Mouse (Mus musculus) monocyte, adult 2 months (primary cell): ENCODE measurements around the gene Cib1.
A peak's percentile ranks its signal among the peaks of the same experiment; 100 is the strongest.

ENCODE experiments used
- DNase-seq, 2 experiments: peaks; one replicate each; pipeline ENCODE4 v3.0.0; 2022; ENCODE audit warnings: low spot score in 2 of 2, low read depth in 1 of 2

Cib1 gene

DNA sequence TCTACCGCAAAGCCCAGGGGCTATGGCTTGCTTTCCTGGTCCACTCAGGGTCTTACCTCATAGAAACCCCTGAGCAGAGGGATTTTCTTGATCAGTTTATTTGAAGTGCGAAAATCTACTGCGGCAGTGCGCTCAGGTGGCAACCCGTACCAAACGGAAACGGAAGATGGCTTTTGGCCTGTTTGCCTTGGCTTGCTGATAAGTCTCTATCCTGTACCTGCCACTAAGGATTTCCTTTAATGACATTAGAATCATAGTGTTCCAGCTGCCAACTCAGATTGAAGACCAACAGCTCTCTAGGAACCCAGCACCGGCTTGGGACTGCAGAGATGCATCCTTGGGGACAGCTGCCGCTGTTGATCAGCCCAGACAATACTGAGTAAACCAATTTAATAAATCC, 1.2 kb upstream of the Cib1 start:
- DNase-seq = no peak

DNA sequence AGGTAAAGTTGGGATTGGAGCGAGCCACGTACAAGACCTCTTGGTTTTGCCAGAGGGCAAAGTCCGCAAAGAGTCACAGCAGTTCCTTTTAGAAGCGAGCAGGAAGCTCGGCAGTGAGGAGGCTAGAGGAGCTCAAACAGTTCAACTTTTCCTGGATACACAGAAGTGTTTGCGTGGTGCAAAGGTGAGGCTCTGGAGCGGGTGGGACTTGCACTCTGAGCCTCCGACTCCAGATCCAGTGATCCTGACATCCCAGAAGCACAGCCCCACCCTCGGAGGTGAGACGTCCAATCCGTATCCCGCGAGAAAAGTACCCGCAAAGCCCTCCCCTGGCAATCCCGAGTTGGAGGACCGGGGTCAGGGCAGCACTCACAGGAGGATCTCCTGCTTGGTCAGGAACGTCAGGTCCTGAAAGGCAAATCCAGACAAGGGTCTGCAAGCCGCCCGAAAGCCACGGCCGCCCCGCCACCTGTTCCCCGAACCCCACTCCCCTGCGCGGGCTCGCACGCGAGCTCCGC, 583 bp downstream of the Cib1 start:
- DNase-seq = peak in 1 of 2 experiments; percentile 23

DNA sequence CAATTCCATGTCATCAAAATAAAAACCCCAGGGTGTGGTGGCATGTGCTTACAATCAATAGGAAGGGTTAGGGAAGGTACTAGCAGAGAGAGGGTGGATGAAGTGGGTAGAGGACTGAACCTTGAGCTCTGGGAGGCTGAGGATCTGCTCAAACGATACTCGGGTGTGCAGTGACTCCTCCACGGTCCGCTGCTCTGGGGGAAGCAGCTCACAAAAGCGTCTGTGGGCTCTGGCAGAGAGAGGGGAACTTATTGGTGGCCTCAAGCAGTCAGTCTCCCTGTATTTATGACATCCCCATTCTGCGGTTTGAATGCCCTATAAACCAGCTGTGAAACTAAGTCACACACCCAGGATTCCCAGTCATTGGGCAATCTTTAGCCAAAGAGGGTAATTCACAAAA, 2.4 kb downstream of the Cib1 start:
- no peak for DNase-seq

DNA sequence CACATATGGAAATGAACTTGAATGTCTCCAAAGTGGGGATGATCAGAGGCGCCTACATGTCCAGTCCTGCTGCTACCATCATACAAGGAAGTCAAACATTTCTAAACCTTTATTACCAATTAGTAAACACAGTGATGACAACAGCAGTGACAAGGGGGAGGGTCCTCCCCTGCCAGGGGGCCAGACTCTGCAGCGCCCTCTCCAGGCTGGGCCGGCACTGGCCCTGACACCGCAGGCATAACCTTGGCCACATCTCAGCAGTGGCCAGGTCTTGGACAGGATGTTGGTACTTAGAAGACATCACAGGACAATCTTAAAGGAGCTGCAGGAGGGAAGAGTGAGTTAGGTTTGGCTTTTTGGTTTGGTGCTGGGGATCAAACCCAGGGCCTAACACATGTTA, 5.5 kb downstream of the Cib1 start:
- no peak for DNase-seq

DNA sequence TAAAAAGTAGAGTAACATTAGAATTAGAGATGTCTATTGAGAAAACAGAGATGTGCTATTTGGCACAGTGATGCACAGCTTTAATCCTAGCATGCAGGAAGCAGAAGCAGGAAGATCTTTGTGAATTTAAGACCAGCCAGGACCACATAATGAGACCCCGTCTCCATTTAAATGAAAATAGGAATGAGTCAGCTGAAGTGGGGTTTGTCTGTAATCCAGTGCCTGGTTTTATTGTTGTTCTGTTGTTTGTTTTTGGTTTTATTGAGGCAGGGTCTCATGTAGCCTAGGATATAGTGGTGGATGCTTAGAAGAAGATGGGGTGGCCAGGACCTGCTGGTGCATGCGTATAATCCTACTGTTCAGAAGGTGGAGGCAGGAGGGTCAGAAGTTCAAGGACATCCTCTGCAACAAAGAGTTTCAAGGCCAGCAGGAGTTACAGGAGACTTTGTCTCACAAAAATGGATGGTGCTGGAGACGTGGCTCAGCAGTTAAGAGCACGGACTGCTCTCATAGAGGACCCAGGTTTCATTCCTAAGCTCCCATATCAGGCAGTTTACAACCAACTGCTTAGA, 11.3 kb downstream of the Cib1 start:
- DNase-seq = no peak

DNA sequence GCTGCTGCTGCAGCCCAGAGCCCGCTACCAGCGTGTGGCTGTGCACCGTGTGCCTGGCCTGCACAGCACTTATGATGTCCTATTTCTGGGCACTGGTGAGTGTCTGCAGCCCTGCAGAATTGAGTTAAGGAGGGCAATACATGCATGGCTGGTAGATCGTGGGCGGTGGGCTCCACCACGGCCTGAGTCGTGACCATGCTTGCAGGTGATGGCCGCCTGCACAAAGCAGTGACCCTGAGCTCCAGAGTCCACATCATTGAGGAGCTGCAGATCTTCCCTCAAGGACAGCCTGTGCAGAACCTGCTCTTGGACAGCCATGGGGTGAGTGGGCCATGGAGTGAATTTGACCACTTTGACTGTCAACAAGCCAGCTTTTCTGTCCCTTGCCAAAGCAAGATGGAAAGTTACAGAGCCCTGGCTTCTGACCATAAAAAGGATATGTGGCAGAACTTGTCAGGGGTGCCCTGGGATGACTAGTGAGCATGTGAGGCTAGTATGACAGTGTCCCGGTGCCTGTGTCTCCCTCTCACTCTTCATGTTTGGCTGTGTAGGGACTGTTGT, 12.3 kb downstream of the Cib1 start:
- no peak for DNase-seq

DNA sequence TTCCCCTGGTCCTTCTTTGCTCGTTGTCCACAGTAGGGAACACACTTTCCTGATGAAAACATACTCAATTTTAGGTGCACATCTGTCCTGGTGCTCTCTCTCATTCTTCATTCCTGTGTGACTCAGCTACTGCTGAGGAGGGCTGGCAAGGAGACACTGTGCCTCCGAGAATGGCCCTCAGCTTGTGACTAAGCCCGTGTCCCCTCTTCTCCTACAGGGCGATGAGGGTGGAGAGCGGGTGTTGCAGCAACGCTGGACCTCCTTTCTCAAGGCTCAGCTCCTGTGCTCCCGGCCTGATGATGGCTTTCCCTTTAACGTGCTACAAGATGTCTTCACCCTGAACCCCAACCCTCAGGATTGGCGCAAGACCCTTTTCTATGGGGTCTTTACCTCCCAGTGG, 13.9 kb downstream of the Cib1 start:
- no peak for DNase-seq

DNA sequence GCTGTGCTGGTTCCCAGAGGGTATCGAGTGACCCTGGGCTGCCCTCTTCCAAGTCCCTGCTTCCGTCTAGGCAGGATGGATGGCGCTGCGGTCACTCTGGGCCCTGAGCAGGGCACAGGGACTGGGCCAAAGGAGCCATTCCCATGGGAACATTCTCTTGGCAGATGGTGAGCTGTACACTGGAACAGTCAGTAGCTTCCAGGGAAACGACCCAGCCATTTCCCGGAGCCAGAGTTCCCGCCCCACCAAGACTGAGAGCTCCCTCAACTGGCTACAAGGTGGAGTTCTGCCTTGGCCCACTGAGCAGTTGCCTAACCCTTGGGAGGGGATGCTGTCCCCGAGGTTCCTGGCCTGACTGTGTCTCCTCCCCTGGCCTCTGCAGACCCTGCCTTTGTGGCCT, 16.0 kb downstream of the Cib1 start:
- no peak for DNase-seq

DNA sequence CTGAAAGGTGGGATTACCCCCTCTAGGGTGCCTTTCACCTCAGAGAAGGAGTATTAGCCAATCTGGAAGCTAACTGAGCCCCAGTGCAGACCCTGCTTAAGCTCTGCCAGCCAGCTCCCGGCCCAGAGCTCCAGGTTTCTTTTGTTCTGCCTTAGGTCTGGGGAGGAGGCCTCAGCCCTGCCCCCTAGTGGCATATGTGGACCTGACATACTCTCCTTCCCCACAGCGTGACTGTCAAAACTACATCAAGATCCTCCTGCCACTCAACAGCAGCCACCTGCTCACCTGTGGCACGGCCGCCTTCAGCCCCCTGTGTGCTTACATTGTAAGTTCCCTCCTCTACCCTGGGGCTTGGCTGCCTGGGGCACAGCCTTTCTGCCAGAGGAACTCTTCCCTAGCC, 17.2 kb downstream of the Cib1 start:
- DNase-seq = peak in 1 of 2 experiments; percentile 69

DNA sequence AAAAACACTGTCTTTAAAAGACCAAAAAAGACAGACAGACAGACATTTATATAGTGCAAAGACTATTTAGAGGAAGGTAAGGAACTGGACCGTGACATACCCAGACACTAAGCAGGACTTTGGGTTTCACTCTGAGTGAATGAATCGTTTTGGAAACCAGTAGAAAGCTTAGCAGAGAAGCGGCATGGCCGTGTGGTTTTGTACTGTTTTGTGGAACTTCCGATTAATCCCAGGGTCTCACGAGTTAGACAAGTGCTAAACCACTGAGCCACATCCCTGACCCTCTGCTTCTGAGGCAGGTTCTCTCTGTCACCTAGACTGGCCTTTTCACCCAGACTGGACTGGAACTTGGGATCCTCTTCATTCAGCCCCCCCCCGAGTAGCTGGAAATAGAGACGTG, 18.2 kb downstream of the Cib1 start:
- DNase-seq = no peak

DNA sequence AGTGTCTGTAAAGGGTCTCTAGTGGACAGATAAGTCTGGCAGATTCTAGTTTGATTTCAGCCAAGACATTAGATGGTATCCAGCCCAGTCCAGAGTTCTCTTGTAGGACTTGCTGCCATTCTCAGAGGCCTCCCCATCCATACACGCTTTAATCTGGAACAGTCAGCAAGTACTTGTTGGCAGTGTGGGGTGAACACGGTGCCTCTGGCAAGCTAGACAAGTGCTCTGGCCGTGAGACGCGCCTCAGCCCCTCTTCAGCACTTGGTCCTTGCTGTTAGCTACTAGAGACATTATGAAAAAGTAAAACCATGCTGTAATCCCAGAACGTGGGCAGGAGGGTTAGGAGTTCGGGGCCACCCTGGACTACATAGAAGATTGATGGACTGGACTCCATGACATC, 19.0 kb downstream of the Cib1 start:
- DNase-seq = no peak

DNA sequence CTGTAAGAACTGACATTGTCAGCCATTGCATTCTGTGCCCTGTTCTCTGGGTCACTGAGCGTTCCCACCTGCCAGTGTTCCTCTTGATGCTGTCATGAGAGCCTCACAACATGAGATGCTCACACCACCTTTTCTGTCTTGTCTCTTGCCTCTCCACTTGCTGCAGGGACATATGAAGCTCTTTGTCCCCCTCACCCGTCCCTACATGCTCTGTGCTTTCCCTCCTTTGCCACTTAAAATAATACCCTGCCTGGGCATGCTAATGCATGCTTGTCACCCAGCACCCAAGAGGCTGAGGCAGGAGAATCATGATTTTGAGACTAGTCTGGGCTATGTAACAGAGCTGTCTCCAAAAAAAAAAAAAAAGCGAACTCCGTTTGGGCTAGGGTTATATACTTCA, 21.6 kb downstream of the Cib1 start:
- no peak for DNase-seq

DNA sequence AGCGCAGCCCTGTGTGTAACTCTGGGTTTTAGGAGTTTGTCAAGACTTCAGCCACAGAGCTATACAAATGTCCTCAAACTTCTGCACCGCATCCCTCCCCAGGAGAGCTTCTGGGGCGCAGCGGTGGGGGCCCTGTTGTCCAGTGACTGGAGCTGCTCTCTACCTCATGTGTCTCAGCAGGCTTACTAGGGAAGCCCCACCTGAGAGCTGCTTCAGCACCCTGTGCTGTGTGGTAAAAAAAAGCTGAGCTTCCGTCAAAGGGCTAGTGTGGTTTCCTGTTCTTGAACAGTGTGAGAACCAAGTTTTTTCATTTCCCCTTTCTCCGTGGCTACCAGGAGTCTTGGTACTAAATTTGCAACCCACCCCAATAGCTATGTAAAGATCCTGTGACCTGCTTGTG, 22.9 kb downstream of the Cib1 start:
- DNase-seq = peak; percentile 56 to 61

DNA sequence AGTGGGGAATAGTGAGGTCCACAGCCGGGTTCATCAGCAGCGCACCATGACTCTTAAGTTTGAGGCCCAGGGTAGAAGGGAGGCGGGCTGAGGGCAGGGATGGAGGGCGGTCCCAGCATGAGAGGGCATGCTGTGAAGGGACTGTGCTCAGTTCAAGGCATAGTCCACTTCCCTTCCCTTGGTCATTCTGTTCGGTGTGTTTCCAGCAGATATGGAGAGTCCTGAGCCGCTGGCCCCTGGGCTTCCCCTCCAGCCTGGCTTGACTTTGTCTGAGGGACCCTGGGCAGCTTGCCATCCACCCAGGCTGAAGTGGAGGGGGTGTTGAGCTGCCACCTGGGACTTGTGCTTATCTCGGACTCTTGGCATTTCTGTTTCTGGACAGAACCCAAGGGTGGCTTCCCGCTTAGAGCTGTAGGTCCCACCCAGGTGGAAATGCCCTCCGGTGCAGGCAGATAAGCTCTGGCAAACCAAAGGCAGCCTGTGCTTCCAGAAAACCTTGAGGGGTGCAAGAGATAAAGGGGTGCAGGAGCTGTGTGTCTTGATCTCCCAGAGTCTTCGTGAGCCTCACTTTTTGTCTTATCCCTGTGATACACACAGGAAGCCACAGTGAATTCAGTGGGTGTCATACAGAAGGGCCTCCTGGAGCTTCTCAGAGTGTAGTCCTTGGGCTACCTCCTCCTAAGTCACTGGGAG, 23.7 kb downstream of the Cib1 start:
- DNase-seq = no peak

DNA sequence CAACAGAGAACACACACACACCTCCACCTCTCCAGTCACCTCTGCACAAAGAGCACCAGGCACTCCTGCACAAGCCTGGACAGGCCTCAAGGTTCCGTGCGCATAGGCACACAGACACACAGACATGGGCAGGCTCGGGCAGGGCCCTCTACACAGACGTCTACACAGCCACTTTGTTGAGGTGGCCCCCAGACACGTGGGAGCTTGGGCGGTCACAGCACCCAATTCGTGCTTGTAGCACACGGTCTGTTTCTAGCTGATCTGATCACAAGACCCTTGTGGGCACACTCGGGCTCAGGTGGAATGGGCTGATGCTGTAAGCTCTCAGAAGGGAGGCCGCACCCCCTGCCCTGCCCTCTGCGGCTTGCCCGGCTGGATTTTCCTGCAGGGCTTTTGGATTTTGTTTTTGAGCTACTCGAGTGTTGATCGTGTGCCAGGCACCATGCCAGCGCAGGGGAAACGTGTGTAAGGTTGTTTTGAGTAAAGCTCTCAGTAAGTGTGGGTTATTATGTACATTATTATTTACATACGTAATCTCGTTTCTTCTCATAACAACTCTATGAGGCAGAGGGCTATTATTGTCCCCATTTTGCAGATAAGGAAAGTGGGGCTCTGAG, 24.5 kb downstream of the Cib1 start:
- no peak for DNase-seq

DNA sequence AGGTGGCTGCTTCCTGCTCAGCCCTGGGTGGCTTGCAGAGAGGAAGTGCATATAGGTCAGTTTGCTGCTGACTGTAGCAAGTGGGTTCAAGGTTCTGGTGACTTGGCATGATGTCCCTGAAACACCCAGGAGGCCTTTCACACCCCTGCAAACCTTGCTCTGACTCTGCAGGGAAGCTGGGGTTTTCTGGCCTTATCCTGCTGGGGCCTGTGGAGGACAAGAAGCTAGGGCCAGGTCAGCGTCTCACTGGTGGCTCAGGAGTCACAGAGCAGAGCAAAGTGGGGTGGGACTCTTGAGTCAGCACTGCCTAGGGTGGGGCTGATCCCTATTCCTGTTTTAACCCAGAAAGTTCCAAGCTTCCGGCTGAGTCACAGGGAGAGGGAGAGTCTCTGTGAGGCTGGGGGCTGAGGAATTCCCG, 25.3 kb downstream of the Cib1 start:
- DNase-seq = no peak

DNA sequence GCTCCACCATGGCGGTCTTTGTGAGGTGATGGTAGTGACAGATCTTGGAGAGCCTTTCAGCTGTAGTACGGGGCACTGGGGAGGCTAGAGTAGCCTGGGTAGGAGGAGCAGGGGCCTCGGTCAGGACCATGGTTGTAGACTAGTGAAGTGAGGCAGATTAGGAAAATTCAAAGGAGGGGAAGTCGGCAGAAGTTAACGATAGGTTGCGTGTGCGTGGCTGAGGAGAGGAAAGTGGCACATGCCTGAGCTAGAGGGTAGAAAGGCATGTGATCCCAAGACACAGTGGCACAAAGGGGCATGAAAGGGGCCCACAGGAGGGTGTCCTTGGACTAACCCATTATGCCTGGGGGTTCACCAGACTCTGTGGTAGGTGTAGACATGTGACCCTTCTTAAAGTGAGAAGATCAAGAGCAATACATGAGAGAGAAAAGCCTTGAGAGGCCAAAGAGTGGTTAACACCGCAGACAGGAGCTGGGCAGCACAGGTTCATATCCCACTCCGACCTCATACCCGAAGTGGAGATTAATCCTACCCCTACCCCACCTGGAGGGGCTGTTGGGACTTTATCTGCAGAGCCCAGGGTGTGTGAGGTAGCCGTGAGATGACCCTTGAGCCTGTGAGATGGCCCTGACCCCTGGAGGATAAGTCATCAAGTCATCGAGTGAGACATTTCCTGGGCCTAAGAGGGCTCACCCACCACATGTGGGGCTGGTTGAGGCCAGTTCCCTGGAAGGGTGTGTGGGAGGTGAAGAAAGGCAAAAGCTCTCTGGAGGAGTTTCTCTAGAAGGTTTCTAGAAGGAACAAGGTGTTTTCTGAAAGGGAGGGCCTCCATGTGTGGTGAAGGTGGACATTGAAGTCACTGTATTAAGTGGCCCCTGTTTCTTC, 26.7 kb downstream of the Cib1 start:
- no peak for DNase-seq

DNA sequence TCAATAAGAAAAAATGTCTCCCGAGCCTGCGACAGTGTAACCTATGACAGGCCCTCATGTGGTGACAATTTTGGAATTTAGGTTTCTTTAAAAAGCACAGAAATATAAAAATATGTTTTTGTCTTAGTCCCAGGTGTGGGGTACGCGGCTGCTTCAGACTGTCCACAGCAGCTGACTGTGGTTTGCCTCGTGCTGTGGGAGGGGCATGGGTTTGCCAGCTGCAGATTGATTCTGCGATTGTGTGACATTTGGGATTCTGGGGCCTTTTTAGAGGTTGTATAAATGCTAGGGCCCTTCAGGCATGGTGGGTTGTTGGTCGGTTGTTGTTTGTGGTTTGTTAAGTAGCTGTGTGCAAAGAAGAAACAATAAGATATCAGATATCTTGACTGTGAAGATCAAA, 27.7 kb downstream of the Cib1 start:
- no peak for DNase-seq

DNA sequence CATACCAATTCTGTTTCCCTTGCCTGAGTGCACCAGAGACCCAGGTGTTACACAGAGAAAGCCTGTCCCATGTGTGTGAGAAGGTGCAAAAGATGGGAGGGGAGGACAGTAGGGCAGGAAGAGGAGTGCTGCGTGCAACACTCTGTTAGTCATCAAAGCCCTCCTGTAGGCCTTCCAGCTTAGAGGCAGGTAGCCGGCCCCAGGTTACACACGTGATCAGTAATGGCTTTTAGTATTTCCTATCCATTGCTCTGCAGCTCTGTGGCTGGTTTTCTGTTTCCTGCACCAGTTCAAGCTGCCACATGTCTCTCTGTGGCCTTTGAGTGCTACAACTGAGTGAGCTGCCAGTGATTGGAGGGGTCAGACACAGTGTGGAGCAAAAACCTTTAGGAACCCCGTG, 28.3 kb downstream of the Cib1 start:
- DNase-seq = no peak

DNA sequence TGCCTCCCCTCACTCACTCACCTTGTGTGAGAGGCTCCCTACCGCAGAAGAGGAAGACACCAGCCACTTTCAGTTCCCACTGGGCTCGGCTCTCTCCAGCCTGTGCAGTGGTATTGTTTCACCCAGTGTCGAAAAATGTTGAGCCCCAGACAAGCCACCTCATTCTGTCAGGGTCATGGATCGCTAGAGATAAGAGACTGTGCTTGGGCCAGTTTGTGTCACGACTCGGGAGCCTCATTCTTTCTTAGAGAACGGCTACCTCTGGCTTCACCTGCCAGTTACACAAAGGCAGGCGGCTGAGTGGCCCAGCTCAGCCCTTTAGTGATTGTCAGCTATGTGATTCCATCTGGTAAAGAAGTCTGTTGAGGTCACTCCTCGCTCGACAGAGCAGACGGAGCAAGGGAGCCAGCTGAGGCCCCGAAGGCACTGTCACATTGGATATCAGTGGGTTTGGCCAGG, 28.9 kb downstream of the Cib1 start:
- peak; percentile 36 to 51 for DNase-seq

DNA sequence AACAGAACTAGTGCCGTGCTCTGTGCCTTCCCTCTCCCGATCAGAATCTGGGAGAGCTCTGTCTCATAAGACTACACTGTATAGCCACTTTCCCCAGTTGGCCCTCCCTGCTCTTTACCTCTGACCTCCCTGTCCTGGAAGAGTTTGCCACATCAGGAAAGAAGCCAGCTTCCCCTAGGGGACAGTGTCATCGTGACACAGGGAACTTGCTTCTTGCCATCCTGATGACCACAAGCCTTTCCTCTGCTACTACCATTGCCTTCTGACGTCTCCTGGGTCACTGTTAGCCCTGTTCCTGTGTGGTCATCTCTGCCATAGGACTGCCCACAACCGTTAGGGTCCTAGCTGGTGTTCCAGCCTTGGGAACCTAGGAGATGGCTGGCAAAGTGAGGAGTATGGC, 29.7 kb downstream of the Cib1 start:
- DNase-seq = no peak
